Mouse (Mus musculus) CH12.LX (cell line): Measurements from ENCODE around the gene Dync2li1.

Experiments used
- BHLHE40 ChIP-seq: IDR thresholded peaks from 2 replicates; pipeline ENCODE4 v1.6.1; 2011; ENCODE audit warnings: mild to moderate bottlenecking, low read depth, low read length, improper control_type of control experiment
- CHD1 ChIP-seq: IDR thresholded peaks from 2 replicates; pipeline ENCODE4 v1.6.1; 2012; ENCODE audit warnings: low read depth, low read length, improper control_type of control experiment, inconsistent platforms
- CTCF ChIP-seq, 2 experiments: IDR thresholded peaks in 1 of 2; conservative IDR thresholded peaks in 1 of 2; 2 replicates each; pipeline ENCODE4 v1.5.1; 2011 to 2012; ENCODE audit warnings: low read depth in 2 of 2, low read length in 2 of 2, improper control_type of control experiment in 1 of 2, inconsistent platforms in 1 of 2, mild to moderate bottlenecking in 1 of 2, moderate library complexity in 1 of 2
- EP300 ChIP-seq: IDR thresholded peaks from 2 replicates; pipeline ENCODE4 v1.6.1; 2011; ENCODE audit warnings: low read length, improper control_type of control experiment
- JUN ChIP-seq: IDR thresholded peaks from 2 replicates; pipeline ENCODE4 v1.6.1; 2011; ENCODE audit warnings: low read depth, mild to moderate bottlenecking, low read length, improper control_type of control experiment, moderate library complexity; ENCODE audit not compliant: insufficient read depth
- KAT2A ChIP-seq: IDR thresholded peaks from 2 replicates; pipeline ENCODE4 v1.6.1; 2012; ENCODE audit warnings: low read length, improper control_type of control experiment, inconsistent platforms; ENCODE audit not compliant: insufficient replicate concordance
- MXI1 ChIP-seq: IDR thresholded peaks from 2 replicates; pipeline ENCODE4 v1.6.1; 2011; ENCODE audit warnings: mild to moderate bottlenecking, low read depth, low read length, improper control_type of control experiment
- NRF1 ChIP-seq: IDR thresholded peaks from 2 replicates; pipeline ENCODE4 v1.6.1; 2014; ENCODE audit warnings: low read depth, mild to moderate bottlenecking, inconsistent platforms, low read length, improper control_type of control experiment, moderate library complexity

GRCm38 (mm10) chr17:84687994-84688393 is 61.7 kb downstream of the Dync2li1 start:
- no peak for TF ChIP-seq KAT2A
- no peak for TF ChIP-seq NRF1
- no peak for TF ChIP-seq EP300
- no peak for TF ChIP-seq CTCF (conservative IDR thresholded peaks at IDR 0.05 in 1 of 2, IDR thresholded peaks at IDR 0.05 in 1 of 2; ENCODE audit: low read depth in 2 of 2, low read length in 2 of 2)
- no peak for TF ChIP-seq CHD1
- TF ChIP-seq JUN, result no peak
- no peak for TF ChIP-seq BHLHE40
- TF ChIP-seq MXI1, result no peak
